Mouse (Mus musculus): Measurements from ENCODE around the gene Spata21. TPM values are rescaled to one million over a fixed set of nuclear protein-coding genes. Genes with fewer than 3 reads are reported as not detected.

The Spata21 gene
- polyA plus RNA-seq, 1 experiment = not detected

DNA sequence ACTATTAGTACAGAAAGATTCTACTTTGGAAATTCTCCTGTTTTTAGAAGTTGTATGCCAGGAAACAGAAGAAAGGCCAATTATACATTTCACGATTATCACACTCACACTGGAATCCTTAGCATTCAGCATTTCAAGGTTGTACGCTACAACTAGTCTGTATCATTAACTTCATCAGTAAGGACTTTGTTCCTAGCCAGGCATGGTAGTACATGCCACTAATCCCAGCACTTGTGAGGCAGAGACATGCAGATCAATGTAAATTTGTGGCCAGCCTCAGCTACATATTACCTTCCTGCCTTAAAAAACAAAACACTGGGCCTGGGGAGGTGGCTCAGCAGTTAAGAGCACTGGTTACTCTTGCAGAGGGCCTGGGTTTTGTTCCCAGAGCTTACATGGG, 70.5 kb downstream of the Spata21 start:
- DNase-seq (ENCODE audit: low spot score) = no peak

DNA sequence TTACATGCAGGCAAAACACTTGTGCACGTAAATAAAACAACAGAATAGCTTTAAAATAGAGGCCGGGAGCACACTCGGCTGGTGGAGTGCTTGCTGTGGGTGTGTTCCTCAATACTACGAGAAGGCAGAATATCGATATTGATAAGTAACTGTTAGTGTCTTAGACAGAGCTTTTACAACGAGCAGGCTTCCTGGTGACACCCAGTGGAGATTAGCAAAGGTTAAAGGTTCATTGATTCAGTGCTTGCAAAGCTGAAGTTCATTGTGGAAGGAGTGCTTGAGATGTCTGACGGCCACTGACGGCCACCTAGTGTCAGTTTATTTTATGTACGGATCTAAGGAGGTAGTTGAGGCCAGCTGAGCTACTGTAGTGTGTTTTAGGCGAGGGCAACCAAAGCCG, 71.0 kb downstream of the Spata21 start:
- no peak for DNase-seq (ENCODE audit: low spot score)

DNA sequence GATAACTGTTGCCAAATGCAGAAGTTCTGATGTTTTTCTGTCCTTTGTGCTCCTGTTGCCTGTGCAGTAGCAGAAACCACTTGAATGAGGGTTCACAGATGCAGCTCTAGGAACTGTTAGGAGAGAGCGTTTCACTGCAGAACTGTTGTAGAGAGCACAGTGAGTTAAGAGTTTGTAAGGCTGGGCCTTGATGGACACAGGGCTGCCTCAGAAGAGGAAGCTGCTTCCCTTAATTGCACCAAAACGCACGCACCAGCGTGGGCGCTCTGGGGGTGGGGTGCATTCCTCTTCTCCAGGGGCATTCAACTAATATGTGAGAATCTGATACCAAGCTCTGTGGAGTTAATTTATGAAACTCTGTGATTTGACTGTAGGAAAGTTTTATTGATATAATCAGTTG, 71.5 kb downstream of the Spata21 start:
- DNase-seq (ENCODE audit: low spot score) = no peak

DNA sequence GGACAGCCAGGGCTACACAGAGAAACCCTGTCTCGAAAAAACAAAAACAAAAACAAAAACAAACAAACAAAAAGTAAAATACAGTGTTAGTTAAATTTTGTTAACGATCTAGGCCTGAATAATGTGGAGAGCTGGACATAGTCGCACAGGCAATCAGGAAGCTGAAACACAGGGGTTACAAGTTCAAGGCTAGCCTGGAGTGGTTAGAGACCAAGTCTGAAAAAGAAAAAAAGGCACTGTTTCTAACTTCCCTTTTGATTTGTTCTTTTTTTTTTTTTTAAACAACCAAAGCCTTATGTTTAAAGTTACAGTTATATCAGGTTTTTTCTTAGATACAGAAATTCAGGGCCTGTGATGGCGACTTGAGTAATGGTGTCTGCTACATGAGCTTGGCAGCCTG, 72.1 kb downstream of the Spata21 start:
- no peak for DNase-seq (ENCODE audit: low spot score)

DNA sequence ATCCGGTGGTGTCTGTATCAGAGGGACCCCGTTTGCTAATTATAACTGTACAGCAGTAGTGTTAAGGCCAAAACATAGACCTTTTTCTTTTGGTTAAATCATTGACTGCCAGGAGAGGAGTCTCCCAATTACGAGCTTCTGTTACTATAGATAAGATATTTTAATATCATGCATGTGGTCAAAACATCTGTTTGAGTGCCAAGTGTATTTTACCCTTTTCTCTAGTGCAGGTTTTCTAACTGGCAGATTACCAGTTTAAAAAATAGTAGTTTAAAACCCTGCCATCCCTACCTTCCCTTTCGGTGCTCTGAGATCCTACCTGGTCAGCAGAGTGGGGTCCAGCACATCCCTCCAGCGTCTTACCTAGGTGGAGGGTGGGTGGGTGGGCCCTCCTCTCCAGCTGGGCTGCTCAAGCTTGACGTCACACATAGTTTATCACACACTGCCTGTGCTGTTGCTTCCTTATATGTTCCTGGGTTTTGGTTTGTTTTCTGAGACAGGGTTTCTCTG, 73.6 kb downstream of the Spata21 start:
- no peak for DNase-seq (ENCODE audit: low spot score)

Other genes starting within 250 kb of the Spata21 start
- 1.0 and 1.2 TPM in 2 replicates for gene Padi1, start 242.6 kb upstream of the Spata21 start, polyA plus RNA-seq (2012; rRNA removed)
- gene Padi2, start 182.0 kb upstream of the Spata21 start, polyA plus RNA-seq (2012; rRNA removed) = 1.7 and 1.8 TPM in 2 replicates
- gene Sdhb, start 127.1 kb upstream of the Spata21 start, polyA plus RNA-seq (2012; rRNA removed) = 175 and 188 TPM in 2 replicates
- gene Atp13a2, start 101.5 kb upstream of the Spata21 start, polyA plus RNA-seq (2012; rRNA removed) = 49.5 and 57.3 TPM in 2 replicates
- gene Mfap2, start 77.9 kb upstream of the Spata21 start, polyA plus RNA-seq (2012; rRNA removed) = 37.6 and 37.9 TPM in 2 replicates
- gene Crocc, start 27.8 kb upstream of the Spata21 start, polyA plus RNA-seq (2012; rRNA removed) = 27.0 and 30.8 TPM in 2 replicates
- gene Necap2, start 10.0 kb upstream of the Spata21 start, polyA plus RNA-seq (2012; rRNA removed) = 65.9 and 77.0 TPM in 2 replicates
- 32.6 and 44.2 TPM in 2 replicates for gene Szrd1, start 51.4 kb downstream of the Spata21 start, polyA plus RNA-seq (2012; rRNA removed)
- gene Fbxo42, start 59.6 kb downstream of the Spata21 start, polyA plus RNA-seq (2012; rRNA removed) = 12.2 and 13.9 TPM in 2 replicates
- 2.4 and 2.6 TPM in 2 replicates for gene Rsg1, start 125.6 kb downstream of the Spata21 start, polyA plus RNA-seq (2012; rRNA removed)
- 8.3 and 13.5 TPM in 2 replicates for gene Arhgef19, start 151.2 kb downstream of the Spata21 start, polyA plus RNA-seq (2012; rRNA removed)
- gene Epha2, start 212.9 kb downstream of the Spata21 start, polyA plus RNA-seq (2012; rRNA removed) = 20.2 and 25.6 TPM in 2 replicates

Measured in urinary bladder, adult 2 months (tissue).